Mouse (Mus musculus) cerebellum, postnatal 25 days (tissue): Measurements from ENCODE around the gene Pygl.

Experiments used
- DNase-seq, 2 experiments: peaks; one replicate each; pipeline ENCODE4 v3.0.0; 2021; ENCODE audit warnings: mixed read lengths in 2 of 2

Pygl gene

GRCm38 (mm10) chr12:70231294-70231693, at the start of gene Pygl:
Pygl (minus strand) TSS chr12:70231488.
- no peak for DNase-seq

DNA sequence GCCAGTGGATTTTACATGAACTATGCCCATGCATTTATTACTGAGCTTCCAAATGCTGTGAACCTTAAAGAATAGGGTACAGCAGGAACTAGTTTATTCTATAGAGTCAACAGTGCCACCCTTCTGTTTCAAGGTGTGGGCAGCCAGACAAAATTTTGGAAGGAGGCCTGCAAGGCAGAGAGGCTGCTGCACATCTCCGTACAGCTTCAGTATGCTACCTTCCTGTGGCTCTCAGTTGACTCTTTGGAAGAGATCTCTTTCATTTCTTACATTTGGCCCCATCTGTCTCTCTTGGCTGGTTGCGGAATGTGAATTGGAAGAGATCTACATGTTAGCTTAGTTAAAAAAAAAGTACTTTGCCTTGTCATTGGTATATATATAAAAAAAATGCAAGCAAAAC, 49.6 kb upstream of the Pygl start:
- DNase-seq: no peak

- DNase-seq: no peak
These were observed 49.1 kb upstream of the Pygl start for GRCm38 (mm10) chr12:70280381-70280780.

DNA sequence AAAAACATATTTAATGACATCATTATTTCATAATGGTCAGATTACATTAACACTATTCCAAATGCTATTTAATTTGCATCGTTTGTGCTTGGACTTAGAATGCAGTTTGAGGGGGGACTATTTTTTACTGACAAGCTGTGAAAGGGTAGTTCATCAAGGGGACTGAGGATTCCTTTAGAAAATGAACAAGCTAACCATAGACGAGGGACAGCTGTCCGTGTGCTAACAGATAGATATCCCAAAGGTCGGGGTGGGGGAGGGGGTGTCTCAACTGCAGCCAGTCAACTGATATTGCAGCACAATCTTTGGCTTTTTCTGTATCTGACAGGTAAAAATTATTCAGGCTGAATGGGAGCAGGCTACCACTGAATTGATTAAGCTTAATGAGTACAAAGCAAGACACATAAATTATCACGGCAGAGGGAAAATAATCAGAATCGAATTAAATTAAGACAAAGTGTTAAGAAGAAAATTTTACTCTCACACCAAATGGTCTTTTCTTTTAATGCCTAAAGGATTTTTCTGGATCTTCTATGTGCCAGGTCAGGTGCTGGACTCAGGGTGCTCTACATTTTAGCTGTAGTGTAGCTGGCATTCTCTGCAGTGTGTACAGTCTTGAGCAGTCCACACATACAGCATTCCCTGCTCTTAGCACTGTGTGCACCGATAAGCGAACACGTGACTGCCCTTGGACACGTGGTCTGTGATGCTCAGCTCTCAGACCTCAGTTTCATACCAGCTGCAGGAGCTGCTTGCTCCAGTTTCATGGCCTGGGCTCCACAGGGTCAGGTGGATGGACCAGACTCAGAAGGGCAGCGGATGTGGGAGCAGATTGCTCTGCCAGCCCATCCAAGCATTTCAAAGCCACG, 46.0 kb upstream of the Pygl start:
- peak; percentile 27 to 51 for DNase-seq

DNA sequence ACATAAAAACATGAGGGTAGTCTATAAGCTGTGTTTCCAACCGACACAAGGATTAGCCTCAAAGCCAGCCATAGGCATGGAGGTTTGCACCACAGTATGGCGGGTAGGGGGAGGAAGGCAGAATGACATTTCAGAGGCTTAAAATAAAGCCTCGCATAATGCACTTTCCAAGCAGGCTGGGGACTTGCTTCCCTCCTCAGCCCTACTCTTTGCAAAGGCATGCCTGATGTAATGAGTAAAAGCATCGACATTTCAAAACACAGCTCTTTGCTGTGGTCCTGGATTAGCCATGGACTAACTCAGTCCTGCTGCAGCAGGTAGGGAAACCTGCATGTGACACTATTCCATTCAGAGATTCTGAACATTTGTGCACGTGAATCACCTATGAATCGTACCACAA, 38.4 kb upstream of the Pygl start:
- DNase-seq: no peak

GRCm38 (mm10) chr12:70267314-70267713, 36.0 kb upstream of the Pygl start:
- DNase-seq: no peak

DNA sequence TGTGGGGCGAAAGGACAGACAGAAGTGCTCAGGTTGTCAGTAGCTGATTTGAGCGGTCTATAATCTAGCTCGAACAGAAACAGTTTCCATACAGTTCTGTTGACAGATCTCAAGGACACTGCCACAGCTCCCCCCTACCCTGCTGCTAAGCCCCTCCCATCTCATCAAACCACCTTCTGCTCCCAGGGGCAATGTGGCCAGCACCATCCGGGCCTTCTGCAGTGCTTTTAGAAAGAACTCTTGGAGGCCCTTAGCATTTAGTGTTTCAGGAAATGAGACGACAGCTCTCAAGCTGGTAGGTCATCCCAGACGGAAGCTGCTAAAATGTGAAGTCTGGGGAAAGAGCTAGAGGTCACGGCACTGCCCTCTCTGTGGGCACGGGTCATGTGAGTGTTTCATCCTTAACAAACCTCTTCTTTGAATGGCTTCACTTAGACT, 35.2 kb upstream of the Pygl start:
- no peak for DNase-seq

- no peak for DNase-seq
These were observed 32.4 kb upstream of the Pygl start for GRCm38 (mm10) chr12:70263721-70264120.

- no peak for DNase-seq
These were observed 31.1 kb upstream of the Pygl start for GRCm38 (mm10) chr12:70262271-70262953.

GRCm38 (mm10) chr12:70251210-70251884, 20.1 kb upstream of the Pygl start:
- no peak for DNase-seq

DNA sequence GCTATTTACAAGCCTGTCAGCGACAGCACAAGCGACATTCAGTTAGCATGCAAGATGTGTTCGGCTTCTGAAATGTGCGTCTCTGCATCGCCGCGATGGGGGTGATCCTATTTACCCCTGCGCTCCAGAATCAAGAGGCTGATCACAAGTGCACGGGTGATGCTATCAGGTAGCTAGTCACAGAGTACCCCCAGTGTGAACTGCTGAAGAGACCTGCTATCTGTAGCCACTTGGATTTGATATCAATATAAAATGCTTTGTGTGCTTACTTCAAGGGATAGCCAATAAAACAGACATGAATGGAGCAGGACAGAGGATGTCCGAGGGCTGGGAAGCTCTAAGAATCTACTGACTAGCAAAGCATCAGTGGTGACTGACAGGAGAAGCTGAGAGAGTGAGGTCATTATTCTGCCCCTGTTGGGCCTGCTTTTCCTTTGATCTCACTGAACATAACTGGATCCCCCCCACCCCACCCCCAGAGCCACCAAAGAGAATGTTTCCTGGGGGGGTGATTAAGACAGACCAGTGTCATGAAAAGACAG, 18.4 kb upstream of the Pygl start:
- no peak for DNase-seq

GRCm38 (mm10) chr12:70247683-70248474, 16.6 kb upstream of the Pygl start:
- no peak for DNase-seq

DNA sequence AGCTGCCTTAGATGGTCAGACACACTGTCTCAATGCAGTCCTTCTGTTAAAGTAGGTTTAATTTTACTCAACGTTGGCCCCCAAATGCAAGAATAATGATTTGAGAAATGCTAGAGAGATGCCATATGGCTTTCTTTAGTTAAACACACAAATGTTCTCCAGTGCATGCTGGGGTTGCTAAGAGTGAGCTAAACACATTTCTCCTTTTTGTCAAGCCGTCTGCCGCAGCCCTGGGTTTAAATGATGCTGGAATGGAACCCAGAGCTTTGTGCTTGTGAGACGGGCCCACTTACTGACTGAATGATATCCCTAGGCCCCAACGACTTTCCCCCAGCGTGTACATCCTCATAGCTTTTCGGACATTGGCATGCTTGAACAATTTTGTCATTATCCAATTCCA, 11.3 kb upstream of the Pygl start:
- no peak for DNase-seq

- DNase-seq: no peak
These were observed 8.5 kb upstream of the Pygl start for GRCm38 (mm10) chr12:70239741-70240140.

DNA sequence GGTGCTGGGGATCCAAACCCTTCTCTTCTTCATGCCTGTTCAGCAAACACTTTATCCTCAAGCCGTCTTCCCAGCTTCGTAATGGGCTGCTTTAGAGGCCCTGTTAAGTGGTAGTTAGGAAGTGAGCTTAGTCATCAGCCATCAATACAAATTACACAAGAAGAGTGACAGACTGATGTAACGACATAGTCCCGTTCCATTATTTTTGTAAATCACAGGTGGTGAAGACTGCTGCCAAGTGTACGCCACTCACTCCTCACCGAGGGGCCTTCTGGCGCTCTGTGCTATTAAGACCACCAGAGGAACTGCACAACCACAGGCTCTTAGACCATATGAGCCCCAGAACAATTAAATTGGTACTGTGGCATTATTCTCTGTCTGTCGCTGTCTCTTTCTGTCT, 7.3 kb upstream of the Pygl start:
- no peak for DNase-seq

DNA sequence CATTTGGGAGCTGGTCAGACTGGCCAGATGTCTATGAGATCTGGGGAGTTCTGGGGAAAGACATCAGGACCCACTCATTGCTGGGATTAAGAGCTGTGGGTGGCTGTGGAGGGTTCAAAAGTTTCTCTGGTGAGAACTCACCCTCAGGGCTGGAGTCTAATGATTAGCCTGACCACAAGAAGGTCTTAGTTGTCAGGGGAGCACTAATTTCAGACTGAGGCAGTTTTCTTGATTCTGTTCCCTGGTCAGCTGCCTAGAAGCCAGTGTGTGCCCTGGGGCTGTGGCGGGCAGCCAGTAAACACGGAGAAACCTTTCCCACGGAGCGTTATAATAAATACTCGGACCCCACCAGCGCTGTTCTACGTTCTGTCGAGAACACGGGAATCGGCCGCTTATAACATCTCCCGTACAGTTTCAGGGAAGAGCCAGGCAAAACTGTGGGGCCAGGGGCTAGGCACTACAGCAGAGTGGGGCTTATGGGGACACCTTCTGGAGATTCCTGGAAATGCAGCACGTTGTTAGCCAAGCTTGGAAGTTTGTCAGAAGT, 3.7 kb upstream of the Pygl start:
- DNase-seq: peak; percentile 70 to 84

DNA sequence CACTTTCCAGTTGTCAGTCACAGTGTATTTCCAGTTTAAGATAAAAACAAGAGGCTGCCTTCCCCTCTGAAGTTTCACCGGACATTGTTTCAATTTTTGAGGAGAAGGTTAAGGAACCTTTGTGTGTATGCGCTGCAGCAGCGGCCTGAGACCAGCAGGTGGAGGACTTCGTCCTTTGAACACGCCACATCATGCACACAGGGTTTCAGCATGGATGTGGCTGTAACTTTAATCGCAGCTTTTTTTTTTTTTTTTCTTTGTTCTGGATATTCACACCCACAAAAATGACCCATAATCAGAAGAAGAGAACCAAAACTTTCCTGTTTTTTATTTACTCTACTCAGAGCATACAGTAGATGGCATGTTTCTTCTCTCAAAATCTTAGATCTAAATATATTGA, 3.1 kb upstream of the Pygl start:
- DNase-seq: peak; percentile 46 to 70

DNA sequence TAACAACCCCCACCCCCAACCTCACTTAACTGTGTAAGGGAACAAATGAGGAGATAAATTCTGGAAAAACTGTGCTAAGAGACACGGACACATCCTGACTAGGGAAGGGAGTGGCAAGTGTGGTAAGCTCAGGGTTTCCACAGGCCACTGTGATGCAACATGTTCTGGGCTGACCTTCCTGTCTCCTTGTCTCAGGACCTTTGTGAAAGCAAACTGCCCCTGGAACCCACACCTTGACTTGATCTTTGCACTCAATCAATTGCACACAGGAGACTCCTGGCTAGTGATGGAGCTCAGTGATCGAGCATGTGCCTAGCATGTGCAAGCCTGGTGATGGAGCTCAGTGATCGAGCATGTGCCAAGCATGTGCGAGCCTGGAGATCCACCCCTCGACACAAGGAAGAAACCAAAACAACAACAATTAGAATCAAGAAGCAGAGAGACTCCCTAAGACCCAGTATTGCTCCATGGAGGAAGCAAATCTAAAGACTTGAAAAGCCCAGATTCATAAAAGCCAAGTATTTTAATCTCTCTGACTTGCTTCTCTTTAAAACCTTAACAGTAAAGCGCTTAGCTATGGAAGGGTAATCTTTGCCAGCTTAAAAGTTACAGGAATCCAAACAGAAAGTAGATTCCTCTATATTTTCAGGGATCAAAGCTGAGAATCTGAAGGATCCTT, 2.5 kb upstream of the Pygl start:
- DNase-seq: no peak

DNA sequence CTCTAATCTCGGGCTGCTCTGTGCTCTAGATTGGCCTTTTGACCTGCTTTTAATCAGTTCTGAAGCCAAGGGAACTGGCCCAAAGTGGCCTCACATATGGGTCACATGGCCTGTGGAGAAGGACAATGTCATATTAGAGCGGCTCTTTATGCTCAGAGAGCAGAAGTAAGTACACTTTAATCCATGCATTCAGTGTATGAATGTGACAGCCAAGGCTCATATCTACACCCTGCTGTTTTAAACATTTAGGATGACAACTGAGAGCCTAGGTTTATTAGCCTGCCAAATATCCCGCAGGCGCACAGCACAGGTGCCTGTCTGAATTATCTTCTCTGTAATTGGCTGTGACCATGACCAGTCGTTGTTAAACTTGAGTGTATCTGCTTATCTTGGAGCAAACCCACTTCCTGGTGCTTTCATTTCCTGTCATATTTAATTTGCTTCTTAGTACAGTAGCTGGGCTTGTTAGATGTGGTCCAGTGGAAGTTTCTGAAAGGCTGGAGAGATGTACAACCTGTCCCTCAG, 794 bp upstream of the Pygl start:
- no peak for DNase-seq

GRCm38 (mm10) chr12:70228155-70228554, 3.1 kb downstream of the Pygl start:
- DNase-seq: no peak
